Mouse (Mus musculus) adipocyte (in vitro differentiated cells): ENCODE data around the gene Olfr143.

Experiments used
- DNase-seq: peaks from one replicate; pipeline ENCODE4 v3.0.0-alpha.2; 2016; ENCODE audit warnings: low spot score

Gene Olfr143

DNA sequence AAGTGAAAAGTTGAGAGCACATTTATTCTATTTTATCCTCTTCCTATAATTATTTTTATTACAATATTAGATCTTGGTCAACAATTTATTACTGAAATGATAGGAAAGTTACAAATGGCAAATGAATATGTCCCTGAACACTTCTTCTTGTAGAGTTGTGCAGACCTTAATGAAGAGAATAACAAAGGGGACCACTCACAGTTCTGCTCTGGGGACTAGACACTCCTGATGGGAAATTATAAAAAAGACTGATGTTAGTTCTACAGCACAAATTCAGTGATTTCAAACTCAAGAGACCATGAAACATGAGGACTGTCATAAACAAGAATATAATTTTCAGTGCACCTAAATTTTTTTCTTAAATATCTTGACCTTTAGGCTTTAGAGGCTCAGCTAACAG, at the start of gene Olfr143:
TSS of gene Olfr143 (plus strand) at position 301 of the 400 bp plus-strand sequence.
- DNase-seq: no peak

DNA sequence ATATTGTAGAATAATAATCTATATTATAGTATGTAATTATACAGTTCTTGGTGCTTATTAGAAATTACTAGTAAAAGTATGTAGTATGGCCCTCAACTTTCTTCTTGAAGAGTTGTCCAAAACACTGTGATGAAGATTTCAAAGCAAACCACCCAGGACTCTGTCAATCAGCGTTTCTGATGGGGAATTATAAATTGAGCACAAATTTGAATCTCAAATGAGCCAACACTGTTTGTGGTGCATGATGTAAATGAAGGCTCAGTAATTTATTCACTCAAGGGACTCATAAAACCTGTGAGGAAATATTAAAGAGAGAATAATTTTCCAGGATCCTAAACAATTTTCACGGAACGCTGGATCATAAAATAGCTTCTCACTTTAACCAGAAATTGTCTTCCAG, 44.5 kb upstream of the Olfr143 start, which contains the start of gene Olfr893:
TSS of gene Olfr893 (plus strand) at position 301 of the 400 bp plus-strand sequence.
- no peak for DNase-seq

DNA sequence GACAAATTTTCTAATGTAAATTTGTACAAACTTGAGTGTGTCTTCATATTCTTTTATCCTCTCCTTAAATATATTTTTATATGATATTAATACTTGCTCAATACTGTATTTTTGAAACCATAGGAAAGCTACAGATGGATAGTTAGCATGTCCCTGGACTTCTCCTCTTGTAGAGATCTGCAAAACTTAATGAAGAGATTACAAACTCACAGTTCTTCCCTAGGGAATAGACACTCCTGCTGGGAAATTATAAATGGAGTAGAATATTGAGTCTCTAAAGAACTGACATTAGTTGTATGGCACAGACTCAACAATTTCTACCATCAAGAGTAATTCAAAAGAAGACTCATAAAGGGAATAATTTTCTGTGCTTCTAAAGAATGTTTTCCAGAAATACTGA, 34.8 kb upstream of the Olfr143 start, which contains the start of gene Olfr894:
TSS of gene Olfr894 (plus strand) at position 301 of the 400 bp plus-strand sequence.
- DNase-seq: no peak

DNA sequence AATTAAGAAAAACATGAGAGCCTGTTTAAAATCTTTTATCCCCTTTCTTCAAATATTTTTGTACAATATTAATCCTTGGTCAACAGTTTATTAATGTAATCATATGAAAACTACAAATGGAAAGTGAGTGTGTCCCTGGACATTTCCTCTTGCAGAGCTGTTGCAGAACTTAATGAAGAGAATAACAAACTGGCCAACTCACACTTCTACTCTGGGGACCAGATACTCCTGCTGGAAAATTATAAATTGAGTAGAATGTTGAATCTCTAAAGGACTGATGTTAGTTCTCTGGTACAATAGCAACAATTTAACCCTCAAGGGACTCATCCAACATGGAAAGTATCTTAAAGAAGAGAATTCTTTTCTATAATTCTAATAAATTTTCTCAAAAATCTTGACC, 15.0 kb downstream of the Olfr143 start, which contains the start of gene Olfr895:
TSS of gene Olfr895 (plus strand) at position 301 of the 400 bp plus-strand sequence.
- no peak for DNase-seq

DNA sequence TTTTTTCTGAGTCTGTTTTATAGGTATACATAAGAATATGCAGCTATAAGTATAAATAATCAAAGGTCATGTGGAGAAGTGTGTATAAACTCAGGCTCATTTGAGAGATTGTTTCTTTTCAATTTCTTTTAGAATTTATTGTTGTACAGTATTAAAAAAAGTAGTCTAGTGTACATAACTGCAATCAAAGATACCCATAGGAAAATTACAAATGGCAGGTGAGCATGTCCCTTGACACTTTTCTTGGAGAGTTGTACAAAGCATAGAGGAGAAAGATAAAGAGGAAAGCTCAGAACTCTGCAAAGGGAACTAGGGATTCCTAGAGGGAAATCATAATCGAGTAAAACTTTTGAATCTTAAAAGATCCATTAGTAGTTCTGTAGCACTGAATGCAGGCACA, 38.2 kb downstream of the Olfr143 start, which contains the start of gene Olfr896-ps1:
TSS of gene Olfr896-ps1 (plus strand) at position 301 of the 400 bp plus-strand sequence.
- DNase-seq: no peak
